Mouse (Mus musculus) Patski (cell line): ENCODE results near the gene Adgrg3. TPM values are rescaled to one million over a fixed set of nuclear protein-coding genes. Genes with fewer than 3 reads are reported as not detected.

ENCODE experiments used
- ATAC-seq: fragments of 100-300 bp; one replicate; pipeline ENCODE4 v1.8.0; 2021
- CTCF ChIA-PET: fragments of 350-600 bp; sonication (Branson Sonifier 250); formaldehyde crosslinking; loops from one replicate; lab custom pipeline; 2022; ENCODE audit warnings: inconsistent platforms; lab: Charles Lee
- POLR2A ChIA-PET: fragments of 350-600 bp; sonication (Branson Sonifier 250); formaldehyde crosslinking; loops from one replicate; lab custom pipeline; 2022; ENCODE audit warnings: antibody characterized with exemption, inconsistent platforms; lab: Charles Lee
- DNase-seq: peaks from one replicate; pipeline ENCODE4 v3.0.0-alpha.2; 2011; ENCODE audit warnings: low read depth, low spot score
- H3K27me3 ChIP-seq: fragments of 371-371 bp; one replicate; pipeline ENCODE4 v1.5.1; 2021
- CTCF ChIP-seq: fragments of 100-300 bp; IDR thresholded peaks from one replicate; pipeline ENCODE4 v1.5.1; 2021
- in situ Hi-C: fragments of 300-500 bp; cut with MboI; formaldehyde crosslinking; loops from 3 replicates; pipeline ENCODE4 v1.11.1; 2018; ENCODE audit warnings: low pct_unique_long_range_greater_than_20kb, mixed read lengths
- polyA plus RNA-seq: library from polyadenylated mRNA; unstranded; gene quantifications from one replicate; pipeline ENCODE4 v1.2.3, GENCODE M21; 2021

The Adgrg3 gene
- 0.31 TPM for polyA plus RNA-seq

- no peak for TF ChIP-seq CTCF
- no peaks in the 10 kb centered on the region for H3K27me3 ChIP-seq
- in situ Hi-C loops = no loop called here
- DNase-seq (no peak), ATAC-seq (no peak)
- CTCF ChIA-PET = interaction anchor here (1.4 kb wide), 1 partner anchor 16 kb away, joined by 3 read pairs; no protein-coding TSS in a partner anchor
- POLR2A ChIA-PET = no interaction called here
Measured at GRCm38 (mm10) chr8:95017451-95017850, at the start of gene Adgrg3. Adgrg3 (plus strand) TSS chr8:95017692.

- in situ Hi-C loops = no loop called here
- POLR2A ChIA-PET = no interaction called here
- CTCF ChIA-PET = interaction anchor here (1.0 to 1.5 kb wide), 3 partner anchors 11 to 23 kb away, joined by 3 to 8 read pairs (median 3); no protein-coding TSS in a partner anchor
Measured at GRCm38 (mm10) chr8:94973270-94973669, 44.2 kb upstream of the Adgrg3 start.

GRCm38 (mm10) chr8:94973786-94974185 is 43.7 kb upstream of the Adgrg3 start:
- no peak for ATAC-seq
- no peak for TF ChIP-seq CTCF
- no peak for DNase-seq
- H3K27me3 ChIP-seq = no peaks in the 10 kb centered on the region
- ChIA-PET POLR2A (no interaction called here), CTCF (interaction anchor here (1.0 to 1.5 kb wide), 4 partner anchors 12 to 24 kb away, joined by 3 to 8 read pairs (median 4); no protein-coding TSS in a partner anchor)
- in situ Hi-C loops = no loop called here

More at GRCm38 (mm10) chr8:94973270-94973669, 44.2 kb upstream of the Adgrg3 start:
- DNase-seq = no peak
- no peaks in the 10 kb centered on the region for H3K27me3 ChIP-seq
- no peak for ATAC-seq
- TF ChIP-seq CTCF = no peak

- DNase-seq = no peak
- no peak for TF ChIP-seq CTCF
- in situ Hi-C loops = no loop called here
- no peak for ATAC-seq
- ChIA-PET POLR2A (no interaction called here), CTCF (interaction anchor here (1.2 to 1.5 kb wide), 3 partner anchors 12 to 20 kb away, joined by 4 to 8 read pairs (median 5); no protein-coding TSS in a partner anchor)
- H3K27me3 ChIP-seq = no peaks in the 10 kb centered on the region
Measured at GRCm38 (mm10) chr8:94974467-94975165, 42.9 kb upstream of the Adgrg3 start, which contains the start of gene Adgrg1. Adgrg1 (plus strand) TSS chr8:94974751.

- DNase-seq (no peak), ATAC-seq (no peak)
- POLR2A ChIA-PET = interaction anchor here (0.7 to 1.4 kb wide), 3 partner anchors 8 to 21 kb away, joined by 3 to 4 read pairs (median 3); no protein-coding TSS in a partner anchor
- CTCF ChIA-PET = interaction anchor here (0.7 to 0.8 kb wide), 2 partner anchors 11 to 22 kb away, joined by 3 read pairs; no protein-coding TSS in a partner anchor
- H3K27me3 ChIP-seq = no peaks in the 10 kb centered on the region
- in situ Hi-C loops = no loop called here
- TF ChIP-seq CTCF = no peak
Measured at GRCm38 (mm10) chr8:94976651-94977417, 40.7 kb upstream of the Adgrg3 start.

- DNase-seq (no peak), ATAC-seq (no peak)
- in situ Hi-C loops = no loop called here
- CTCF ChIA-PET = no interaction called here
- POLR2A ChIA-PET = interaction anchor here (0.7 kb wide), 1 partner anchor 9 kb away, joined by 3 read pairs; no protein-coding TSS in a partner anchor
- no peak for TF ChIP-seq CTCF
- no peaks in the 10 kb centered on the region for H3K27me3 ChIP-seq
Measured at GRCm38 (mm10) chr8:94978131-94978530, 39.4 kb upstream of the Adgrg3 start.

GRCm38 (mm10) chr8:94978593-94979319 is 38.7 kb upstream of the Adgrg3 start:
- ChIA-PET POLR2A (interaction anchor here (0.9 kb wide), 1 partner anchor 8 kb away, joined by 3 read pairs; no protein-coding TSS in a partner anchor), CTCF (no interaction called here)
- no peak for TF ChIP-seq CTCF
- in situ Hi-C loops = no loop called here
- DNase-seq (no peak), ATAC-seq (no peak)
- no peaks in the 10 kb centered on the region for H3K27me3 ChIP-seq

- ChIA-PET CTCF (interaction anchor here (0.5 kb wide), 1 partner anchor 30 kb away, joined by 3 read pairs; no protein-coding TSS in a partner anchor), POLR2A (interaction anchor here (0.6 to 1.3 kb wide), 3 partner anchors 9 to 25 kb away, joined by 3 to 5 read pairs (median 3); no protein-coding TSS in a partner anchor)
- H3K27me3 ChIP-seq = no peaks in the 10 kb centered on the region
- ATAC-seq (peak; percentile 13), DNase-seq (no peak)
- in situ Hi-C loops = no loop called here
- TF ChIP-seq CTCF = no peak
Measured at GRCm38 (mm10) chr8:94980176-94980575, 37.3 kb upstream of the Adgrg3 start.

GRCm38 (mm10) chr8:94980976-94981375 is 36.5 kb upstream of the Adgrg3 start:
- no peak for DNase-seq
- no peak for TF ChIP-seq CTCF

More at GRCm38 (mm10) chr8:94980976-94981375, 36.5 kb upstream of the Adgrg3 start:
- H3K27me3 ChIP-seq = no peaks in the 10 kb centered on the region
- CTCF ChIA-PET = interaction anchor here (0.5 to 1.6 kb wide), 3 partner anchors 11 to 35 kb away, joined by 3 to 4 read pairs (median 3); no protein-coding TSS in a partner anchor
- in situ Hi-C loops = no loop called here
- no peak for ATAC-seq
- POLR2A ChIA-PET = interaction anchor here (0.6 to 1.3 kb wide), 3 partner anchors 8 to 24 kb away, joined by 3 to 5 read pairs (median 3); no protein-coding TSS in a partner anchor
